Mouse (Mus musculus) adrenal gland, postnatal 14 days (tissue): ENCODE measurements around the gene Npas2. TPM values are rescaled to one million over a fixed set of nuclear protein-coding genes. Genes with fewer than 3 reads are reported as not detected.

Source experiments
- microRNA-seq, 2 experiments: library from miRNA; unstranded; fragments of <30 nt; microRNA quantifications; one replicate each; pipeline ENCODE4 v1.2.0; 2021
- total RNA-seq: library from RNA; stranded (reverse); gene quantifications from 2 replicates; pipeline ENCODE4 v1.2.3, GENCODE M21; 2021

The Npas2 gene
- total RNA-seq, 1 experiment from 2014 or later = 4.5 TPM

Small RNA genes within 50 kb of the gene (microRNA-seq; reads per million reads assigned to microRNA genes)
- gene Mir6349 = 0 reads per million in 2 experiments

Other genes starting within 250 kb of the Npas2 start
- 93.9 and 99.6 TPM in 2 replicates for gene Pdcl3, start 208.1 kb upstream of the Npas2 start, total RNA-seq
- gene Rpl31, start 174.1 kb downstream of the Npas2 start, total RNA-seq = 875 and 1,080 TPM in 2 replicates